Mouse (Mus musculus): ENCODE results near the gene Rit1.

GRCm38 (mm10) chr3:88684236-88684979 is 32.2 kb upstream of the Rit1 start:
- TF ChIP-seq CTCF (IDR thresholded peaks at IDR 0.05; ENCODE audit: low read depth) = no peak
- TF ChIP-seq EP300 (IDR thresholded peaks at IDR 0.05; ENCODE audit: low read depth) = no peak

Data from heart, postnatal 0 days (tissue).